Mouse (Mus musculus) layer of hippocampus, postnatal 10 days (tissue): ENCODE measurements around the gene Ppp6r1. TPM values are rescaled to one million over a fixed set of nuclear protein-coding genes. Genes with fewer than 3 reads are reported as not detected.

Experiments
- DNase-seq, 2 experiments: peaks; one replicate each; pipeline ENCODE4 v3.0.0; 2021; ENCODE audit warnings: low spot score in 2 of 2
- long read RNA-seq: library from polyadenylated mRNA; stranded (forward); transcript quantifications from one replicate; pipeline ENCODE4 v2.0.0, GENCODE M21; 2023
- total RNA-seq, 2 experiments: library from RNA; stranded (reverse); gene quantifications; 2 replicates each; pipeline ENCODE4 v1.2.3; 2021

Gene Ppp6r1
- 100 to 1,000 TPM; 112 to 121 TPM for total RNA-seq
- long read RNA-seq, transcript Ppp6r1-201 (24 exons, 3,862 nt): major isoform, 29 of 57 reads
- long read RNA-seq, partial matches to known transcripts: 10 of 57 reads
- long read RNA-seq, other reads (novel, unspliced or antisense): 18 of 57 reads

- DNase-seq: peak; percentile 95 to 97
Observed at GRCm38 (mm10) chr7:4658912-4659551, at the start of gene Ppp6r1. Gene Ppp6r1 (minus strand): TSS chr7:4659019.

DNA sequence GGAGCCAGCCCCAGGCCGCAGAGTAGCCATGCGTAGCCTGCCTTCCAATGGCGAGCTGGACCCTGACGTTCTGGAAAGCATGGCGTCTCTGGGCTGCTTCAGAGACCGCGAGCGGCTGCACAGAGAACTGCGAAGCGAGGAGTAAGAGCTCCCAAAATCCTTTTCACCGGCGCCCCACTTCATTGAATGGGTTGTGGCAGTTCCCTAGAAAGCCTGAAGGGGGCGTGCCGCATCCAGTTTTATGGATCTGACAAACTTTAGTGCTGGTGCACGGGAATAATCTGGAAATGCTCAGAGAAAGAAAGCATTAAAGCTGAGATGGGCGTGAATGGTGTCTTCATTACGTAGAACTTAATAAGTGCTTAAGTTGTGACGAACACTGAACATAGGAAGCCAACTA, 46.3 kb upstream of the Ppp6r1 start:
- DNase-seq: peak; percentile 60 to 65

DNA sequence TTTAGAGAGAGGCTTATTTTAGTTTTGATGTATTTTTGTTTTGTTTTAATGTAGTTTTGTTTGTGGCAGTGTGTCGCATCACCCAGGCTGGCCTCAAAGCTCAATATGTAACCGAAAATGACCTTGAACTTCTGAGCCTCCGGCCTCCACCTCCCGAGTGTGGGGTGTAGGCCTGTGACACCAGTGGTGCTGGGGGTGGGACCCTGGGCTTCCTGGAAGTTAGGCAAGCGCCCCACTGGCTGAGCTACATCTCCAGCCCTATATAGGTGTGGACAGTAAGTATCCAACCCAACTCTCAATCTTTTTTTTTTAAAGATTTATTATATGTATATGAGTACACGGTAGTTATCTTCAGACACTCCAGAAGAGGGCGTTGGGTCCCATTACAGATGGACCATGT, 44.4 kb upstream of the Ppp6r1 start:
- no peak for DNase-seq

- no peak for DNase-seq
Observed at GRCm38 (mm10) chr7:4702334-4702733, 43.5 kb upstream of the Ppp6r1 start.

DNA sequence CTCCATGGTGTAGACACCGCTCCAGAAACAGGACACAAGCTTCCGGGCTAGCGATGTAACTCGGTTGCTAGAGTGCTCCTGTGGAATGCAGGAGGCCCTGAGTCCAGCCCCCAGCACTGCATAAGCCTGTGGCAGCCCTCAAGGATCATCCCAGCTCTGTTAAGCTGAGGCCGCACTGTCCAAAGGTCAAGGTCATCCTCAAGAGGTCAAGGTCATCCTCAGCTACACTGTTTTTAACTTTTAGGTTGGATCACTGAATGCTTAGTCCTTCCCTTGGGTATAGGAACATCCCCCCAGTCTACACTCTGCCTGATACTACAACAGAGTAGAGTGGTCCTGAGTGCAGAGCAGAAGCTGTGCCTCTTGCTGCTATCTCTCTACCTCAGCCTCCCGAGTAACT, 34.2 kb upstream of the Ppp6r1 start:
- no peak for DNase-seq

DNA sequence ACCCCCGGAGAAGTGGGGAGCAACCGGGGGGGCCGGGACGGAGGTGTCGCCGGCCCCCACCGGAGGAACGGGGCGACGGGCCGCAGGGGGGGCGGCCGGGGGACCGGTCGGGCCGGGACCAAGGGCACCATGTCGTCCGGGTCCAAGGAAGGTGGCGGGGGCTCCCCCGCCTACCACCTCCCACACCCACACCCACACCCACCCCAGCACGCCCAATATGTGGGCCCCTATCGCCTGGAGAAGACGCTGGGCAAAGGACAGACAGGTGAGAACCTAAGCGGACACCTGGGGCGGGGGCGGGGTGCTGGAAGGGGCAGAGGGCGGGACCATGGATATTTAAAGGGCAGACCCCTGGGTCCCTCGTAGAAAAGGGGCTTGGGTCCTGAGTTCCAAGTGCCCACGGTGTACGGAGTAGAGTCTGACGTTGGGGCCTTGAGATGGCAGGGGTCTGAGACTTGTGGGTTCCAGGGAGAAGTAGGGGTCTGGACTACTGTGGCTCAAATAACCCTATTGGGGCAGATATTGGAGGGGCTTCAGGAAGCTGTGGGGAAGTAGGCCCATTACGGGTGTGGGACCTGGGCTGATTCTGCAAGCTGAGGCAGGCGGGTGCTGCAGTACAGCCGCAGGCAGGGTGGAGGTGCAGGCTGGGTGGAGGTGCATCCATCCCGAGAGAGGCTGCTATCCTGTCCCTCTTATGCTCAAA, 32.3 kb upstream of the Ppp6r1 start:
- peak; percentile 37 to 52 for DNase-seq

DNA sequence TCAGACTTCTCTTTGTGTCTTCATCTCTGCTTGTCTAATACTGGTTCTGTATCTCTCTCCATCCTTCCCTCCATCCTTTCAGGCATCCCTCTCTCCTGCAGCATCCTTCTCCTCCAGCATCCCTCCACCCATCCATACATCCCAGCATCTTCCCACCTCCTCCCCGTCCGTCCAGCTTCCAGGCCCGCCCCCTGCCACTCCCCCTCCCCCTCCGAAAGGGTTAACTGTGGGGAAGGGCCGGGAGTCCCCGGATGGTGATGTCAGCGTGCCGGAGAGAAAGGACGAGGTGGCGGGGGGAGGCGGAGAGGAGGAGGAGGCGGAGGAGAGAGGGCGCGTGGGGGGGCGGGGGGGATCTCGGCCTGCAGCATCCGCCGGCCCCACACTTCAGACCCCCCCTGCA, 31.6 kb upstream of the Ppp6r1 start, which contains the start of gene Brsk1:
Gene Brsk1 (plus strand): TSS at position 218 of the 400 bp plus-strand sequence.
- peak; percentile 86 to 88 for DNase-seq

DNA sequence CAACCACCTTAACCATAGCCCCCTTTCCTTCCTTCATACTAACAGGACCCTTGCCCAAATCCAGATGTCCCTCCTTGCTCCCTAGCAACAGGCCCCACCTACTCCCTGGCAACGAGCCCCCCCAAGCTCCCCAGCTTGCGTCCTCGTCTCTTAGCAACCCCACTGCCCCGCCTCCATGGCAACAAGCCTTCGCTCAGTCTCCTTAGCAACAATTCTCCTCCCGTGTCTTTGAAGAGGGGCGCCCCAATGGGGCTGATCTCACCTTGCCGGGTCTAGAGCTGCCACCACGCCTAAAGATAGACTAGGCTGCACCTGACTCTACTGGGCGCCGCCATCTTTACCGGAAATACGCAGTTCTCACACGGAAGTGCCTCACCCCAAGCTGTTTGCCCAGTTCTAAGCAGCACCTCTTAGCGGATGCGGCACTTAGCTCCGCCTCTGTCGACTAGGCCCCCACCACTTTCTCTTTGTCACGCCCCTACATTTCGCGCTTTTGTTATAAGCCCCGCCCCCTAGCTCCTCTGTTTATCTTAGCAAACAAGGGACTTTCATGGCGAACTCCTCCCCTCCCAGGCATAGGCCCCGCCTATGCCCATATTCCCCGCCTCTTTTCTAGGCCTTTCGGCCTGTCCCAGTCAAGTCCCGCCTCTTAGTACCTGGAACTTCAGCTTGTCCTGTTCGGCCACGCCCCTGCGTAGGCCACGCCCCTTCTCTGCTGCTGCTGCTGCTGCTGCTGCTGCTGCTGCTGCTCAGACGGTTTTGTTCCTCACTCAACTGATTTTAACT, 26.0 kb upstream of the Ppp6r1 start, which contains the start of gene Hspbp1:
Gene Hspbp1 (minus strand): TSS at position 437 of the 786 bp plus-strand sequence.
- DNase-seq: peak; percentile 84 to 86

- DNase-seq: peak in 1 of 2 experiments; percentile 34
Observed at GRCm38 (mm10) chr7:4684203-4684602, 25.4 kb upstream of the Ppp6r1 start.

DNA sequence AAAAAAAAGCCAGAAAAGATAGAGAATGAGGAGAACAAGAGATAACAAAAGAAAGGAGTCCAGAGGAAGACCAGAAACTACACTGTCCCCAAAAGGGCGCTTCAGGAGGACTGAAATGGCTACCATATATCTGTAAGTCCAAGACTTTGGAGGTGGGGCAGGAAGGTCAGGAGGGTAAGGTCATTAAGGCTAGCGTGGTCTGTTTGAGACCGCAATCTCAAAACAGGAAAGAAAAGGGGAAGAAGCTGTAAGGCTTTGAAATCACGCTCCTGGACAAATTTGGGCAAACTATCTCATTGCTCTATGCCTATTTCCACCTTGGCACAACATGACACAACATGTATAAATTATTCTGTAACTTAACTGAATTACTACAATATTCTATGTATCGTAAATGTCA, 24.5 kb upstream of the Ppp6r1 start:
- DNase-seq: no peak

DNA sequence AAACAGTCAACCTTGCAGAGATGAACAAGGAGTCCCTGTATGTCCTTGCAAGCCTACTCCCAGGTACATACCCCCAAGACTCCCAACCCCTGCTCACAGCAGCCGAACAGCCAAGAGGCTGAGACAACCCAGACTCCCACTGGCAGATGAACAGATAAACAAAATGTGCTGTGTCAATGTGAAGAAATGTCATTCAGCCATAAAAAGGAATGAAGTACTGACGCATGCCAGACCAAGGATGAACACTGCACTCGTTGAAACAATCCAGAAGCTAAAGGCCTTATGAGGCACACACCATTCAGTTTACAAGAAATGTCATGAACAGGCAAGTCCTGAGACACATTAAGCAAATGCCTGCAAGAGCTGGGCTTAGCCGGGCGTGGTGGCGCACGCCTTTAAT, 16.4 kb upstream of the Ppp6r1 start:
- no peak for DNase-seq

GRCm38 (mm10) chr7:4674114-4674731, 15.4 kb upstream of the Ppp6r1 start:
- DNase-seq: no peak

DNA sequence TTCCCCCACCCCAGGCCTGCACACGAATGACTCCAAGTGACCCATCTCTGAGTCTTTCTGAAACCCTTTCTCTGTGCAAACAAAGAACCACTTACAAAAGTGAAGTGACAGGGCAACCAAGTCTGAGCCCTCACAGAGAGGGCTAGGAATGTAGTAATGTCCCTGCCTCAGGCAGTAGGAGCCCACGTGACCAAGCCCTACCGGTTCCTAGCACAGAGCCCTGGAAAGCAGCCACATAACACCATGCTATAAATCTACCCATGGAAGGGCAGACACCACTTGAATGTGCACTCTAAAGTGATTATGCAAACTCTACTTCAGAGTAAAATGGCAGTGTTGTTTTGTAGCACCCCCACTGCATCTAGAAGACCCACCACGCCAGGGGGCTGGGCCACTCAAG, 13.1 kb upstream of the Ppp6r1 start:
- no peak for DNase-seq

- no peak for DNase-seq
Observed at GRCm38 (mm10) chr7:4670655-4671255, 11.9 kb upstream of the Ppp6r1 start.

- no peak for DNase-seq
Observed at GRCm38 (mm10) chr7:4669156-4669555, 10.3 kb upstream of the Ppp6r1 start.

DNA sequence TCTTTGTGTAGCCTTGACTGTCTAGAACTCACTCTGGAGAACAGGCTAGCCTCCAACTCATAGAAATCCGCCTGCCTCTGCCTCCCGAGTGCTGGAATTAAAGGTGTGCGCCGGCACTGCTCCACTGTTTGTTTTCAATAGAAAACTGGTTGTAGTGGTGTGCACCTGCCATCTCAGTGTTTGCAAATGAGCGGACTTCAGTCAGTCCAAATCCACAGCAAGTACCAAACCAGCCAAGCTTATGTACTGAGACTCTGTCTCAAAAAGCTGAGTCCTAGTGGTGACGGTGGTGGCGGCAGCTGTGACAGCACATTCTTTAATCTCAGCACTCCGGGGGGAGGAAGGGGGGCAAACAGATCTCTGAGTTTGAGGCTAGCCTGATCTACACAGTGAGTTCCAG, 9.7 kb upstream of the Ppp6r1 start:
- no peak for DNase-seq

DNA sequence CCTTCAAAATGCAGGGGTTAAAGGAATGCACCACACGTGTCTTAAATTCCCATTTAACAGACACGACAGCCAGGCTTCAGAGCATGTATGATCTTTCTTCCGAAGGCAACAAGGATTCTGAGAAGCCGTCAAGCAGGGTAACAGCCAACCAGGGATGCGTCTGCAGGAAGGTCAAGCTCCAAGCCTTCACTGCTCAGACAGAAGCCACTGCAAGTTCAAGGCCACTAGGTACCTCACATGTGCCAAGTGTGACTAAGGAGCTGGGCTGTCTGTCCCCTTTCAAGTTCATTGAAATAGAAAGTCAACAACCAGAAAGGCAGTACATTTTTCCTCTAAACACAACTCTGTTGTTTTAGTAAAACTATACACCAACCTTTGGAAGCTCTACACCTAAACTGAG, 8.1 kb upstream of the Ppp6r1 start:
- no peak for DNase-seq

GRCm38 (mm10) chr7:4663742-4664141, 4.9 kb upstream of the Ppp6r1 start:
- DNase-seq: no peak

DNA sequence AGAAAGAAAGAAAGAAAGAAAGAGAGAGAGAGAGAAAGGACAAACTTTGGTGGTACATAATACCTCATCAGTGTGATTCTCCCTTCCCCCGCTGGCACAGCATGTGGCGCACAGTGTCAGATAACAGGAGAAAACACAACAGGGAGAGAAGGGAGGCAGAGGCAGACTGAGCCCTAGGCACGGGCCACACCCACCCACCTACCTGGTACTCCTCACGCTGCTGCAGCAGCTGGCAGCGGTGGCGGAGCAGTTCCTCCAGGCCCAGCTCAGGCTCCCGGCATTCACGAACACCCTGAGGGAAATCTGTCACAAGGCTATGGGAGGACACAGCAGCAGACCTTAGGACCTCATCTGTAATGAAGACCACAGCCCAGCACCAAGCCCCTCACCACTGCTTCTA, 4.4 kb upstream of the Ppp6r1 start:
- no peak for DNase-seq

DNA sequence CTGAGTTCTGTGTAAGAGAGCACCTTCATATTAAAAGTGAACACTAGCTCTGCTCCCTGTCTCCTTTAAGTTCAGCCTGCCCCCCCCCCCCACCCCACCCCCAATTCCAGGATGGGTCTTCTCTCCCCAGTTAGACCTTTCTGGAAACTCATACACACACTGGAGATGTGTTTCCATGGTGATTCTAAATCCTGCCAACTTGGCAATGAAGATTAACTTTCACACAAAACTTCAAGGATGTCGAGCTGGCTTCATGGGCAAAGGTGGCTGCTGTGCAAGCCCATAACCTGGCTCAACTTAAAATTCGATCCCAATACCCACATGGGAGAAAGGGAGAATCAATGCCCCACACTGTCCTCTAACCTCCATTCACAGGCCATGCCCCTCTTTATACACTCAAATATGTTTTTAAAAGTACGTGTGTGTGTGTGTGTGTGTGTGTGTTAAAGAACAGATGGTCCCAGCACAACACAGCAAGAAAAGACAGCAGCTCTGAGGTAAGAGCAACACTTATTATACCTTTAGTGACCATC, 1.2 kb upstream of the Ppp6r1 start:
- peak in 1 of 2 experiments; percentile 26 for DNase-seq
